Mouse (Mus musculus): ENCODE measurements around the gene Gnai1. TPM values are rescaled to one million over a fixed set of nuclear protein-coding genes. Genes with fewer than 3 reads are reported as not detected.
"Not testable (repeated sequence)": the region's sequence is repeated elsewhere in the genome, so short reads cannot be mapped to it uniquely, and the experiment has no call there.

Gene Gnai1
- polyA plus RNA-seq, 1 experiment from 2014 or later: 33.4 TPM

DNA sequence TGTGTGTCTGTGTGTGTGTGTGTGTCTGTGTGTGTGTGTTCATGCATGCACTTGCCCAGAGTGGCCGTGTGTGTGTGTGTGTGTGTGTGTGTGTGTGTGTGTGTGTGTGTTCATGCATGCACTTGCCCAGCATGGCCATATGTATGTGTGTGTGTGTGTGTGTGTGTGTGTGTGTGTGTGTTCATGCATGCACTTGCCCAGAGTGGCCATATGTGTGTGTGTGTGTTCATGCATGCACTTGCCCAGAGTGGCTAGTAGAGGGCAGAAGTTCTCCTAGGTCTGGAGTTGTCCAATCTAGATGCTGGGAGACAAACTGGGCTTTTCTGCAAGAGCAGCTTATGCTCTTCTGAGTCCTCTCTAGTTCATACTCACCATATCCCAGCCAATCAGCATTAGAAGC is 18.3 kb downstream of the Gnai1 start:
- H3K9ac ChIP-seq, H3K36me3 ChIP-seq, H3K27ac ChIP-seq, H3K4me1 ChIP-seq, H3K9me3 ChIP-seq, H3K27me3 ChIP-seq, H3K4me3 ChIP-seq, H3K4me2 ChIP-seq: not testable (repeated sequence)
- ATAC-seq (ENCODE audit: insufficient number of reproducible peaks, insufficient read depth, low FRiP score, low TSS enrichment, low read depth): peak; percentile 37; the same call in 1 of the 2 replicates
- WGBS: 79% methylated on average over 1 of the region's 1 CpGs

DNA sequence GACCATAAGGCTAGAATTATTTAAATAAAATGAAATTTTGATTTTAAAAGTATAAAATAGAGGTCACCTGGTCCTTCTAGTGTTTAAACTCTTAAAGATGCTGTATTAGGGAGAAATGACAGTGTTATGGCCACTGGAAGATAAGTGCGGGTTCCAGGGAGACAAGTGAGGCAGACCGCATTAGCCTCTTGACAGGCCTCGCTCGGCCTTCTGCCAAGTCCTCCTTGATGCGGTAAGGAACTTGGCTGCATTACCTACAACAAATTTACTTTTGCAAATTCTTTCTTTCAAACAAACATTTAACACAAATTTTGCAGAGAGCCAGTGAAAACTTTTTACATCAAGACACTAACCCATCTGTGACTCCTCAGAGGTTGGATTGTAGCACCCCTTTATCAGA is 27.9 kb downstream of the Gnai1 start:
- Histone ChIP-seq H3K9ac (no peak overlapping the region), H3K4me1 (no peaks in the 10 kb centered on the region), H3K9me3 (no peaks in the 10 kb centered on the region), H3K36me3 (no peaks in the 10 kb centered on the region), H3K4me3 (no peak overlapping the region), H3K27me3 (no peaks in the 10 kb centered on the region), H3K27ac (no peak overlapping the region), H3K4me2 (no peak overlapping the region)
- WGBS: 92% methylated on average over 5 of the region's 5 CpGs
- no peak for ATAC-seq (ENCODE audit: insufficient number of reproducible peaks, insufficient read depth, low FRiP score, low TSS enrichment, low read depth)

DNA sequence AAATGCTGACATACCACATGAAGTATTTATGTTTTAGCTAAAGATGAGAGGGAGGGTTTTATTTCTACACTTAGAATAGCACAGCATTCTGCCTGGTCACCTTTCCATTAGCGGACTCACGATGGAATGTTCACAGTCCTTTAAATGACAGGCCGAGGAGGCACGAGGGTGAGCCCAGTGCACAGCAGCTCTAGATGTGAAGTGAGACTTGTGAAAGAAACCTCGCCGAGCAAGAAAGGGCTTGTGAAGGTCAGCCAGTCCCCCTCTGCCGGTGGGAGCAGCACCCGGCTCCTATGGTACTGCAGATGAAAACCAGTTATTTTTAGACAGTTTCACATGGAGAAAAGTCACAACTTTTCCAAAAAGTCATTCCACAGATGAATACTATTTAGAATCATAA is 29.4 kb downstream of the Gnai1 start:
- H3K27me3 ChIP-seq: no peaks in the 10 kb centered on the region
- no peak overlapping the region for H3K4me3 ChIP-seq
- no peak overlapping the region for H3K4me2 ChIP-seq
- H3K9ac ChIP-seq: no peak overlapping the region
- 52% methylated on average over 8 of the region's 8 CpGs for WGBS
- H3K4me1 ChIP-seq: no peaks in the 10 kb centered on the region
- H3K36me3 ChIP-seq: no peaks in the 10 kb centered on the region
- no peak overlapping the region for H3K27ac ChIP-seq
- no peak for ATAC-seq (ENCODE audit: insufficient number of reproducible peaks, insufficient read depth, low FRiP score, low TSS enrichment, low read depth)
- H3K9me3 ChIP-seq: no peaks in the 10 kb centered on the region

DNA sequence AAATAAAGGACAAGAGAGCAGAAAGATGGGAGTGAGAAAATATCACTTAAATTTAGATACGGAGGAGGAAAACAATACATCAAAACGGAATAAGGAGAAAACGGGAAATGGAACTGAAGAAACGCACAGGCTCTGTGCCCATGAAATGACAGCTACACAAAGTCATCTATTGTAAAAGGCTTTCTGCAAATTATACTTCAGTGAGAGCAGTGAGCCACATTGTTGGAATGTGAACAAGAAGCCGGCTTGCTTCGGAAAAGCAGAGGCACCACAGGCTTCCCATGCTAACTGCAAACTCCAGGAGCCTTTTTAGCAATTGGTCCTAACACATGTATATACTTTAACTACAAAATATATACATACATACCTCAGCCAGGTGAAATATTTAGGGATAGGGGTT is 34.0 kb downstream of the Gnai1 start:
- H3K27ac ChIP-seq: no peak overlapping the region
- H3K4me1 ChIP-seq: no peaks in the 10 kb centered on the region
- H3K27me3 ChIP-seq: no peaks in the 10 kb centered on the region
- no peak overlapping the region for H3K4me3 ChIP-seq
- no peak for ATAC-seq (ENCODE audit: insufficient number of reproducible peaks, insufficient read depth, low FRiP score, low TSS enrichment, low read depth)
- H3K9ac ChIP-seq: no peak overlapping the region
- H3K36me3 ChIP-seq: no peaks in the 10 kb centered on the region
- WGBS: 76% methylated on average over 6 of the region's 6 CpGs
- H3K9me3 ChIP-seq: no peaks in the 10 kb centered on the region
- no peak overlapping the region for H3K4me2 ChIP-seq

DNA sequence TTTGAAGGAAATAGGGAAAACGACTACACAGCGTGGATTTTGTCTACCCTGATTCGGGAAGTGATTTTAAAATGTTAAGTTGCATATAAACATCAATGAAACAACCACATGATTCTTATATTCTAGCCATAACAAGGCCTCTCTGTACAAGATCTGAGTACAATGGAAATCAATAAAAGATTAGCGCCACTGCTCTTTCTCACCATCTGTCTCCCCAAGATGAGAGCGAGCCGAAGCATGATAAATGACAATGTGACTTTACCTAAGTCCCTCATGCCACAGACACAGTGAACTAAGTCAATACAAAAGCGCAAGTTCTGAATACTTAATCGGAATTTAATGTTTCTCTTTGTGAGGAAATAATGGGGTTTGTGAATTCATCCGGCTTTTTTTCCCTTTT is 36.6 kb downstream of the Gnai1 start:
- no peak for ATAC-seq (ENCODE audit: insufficient number of reproducible peaks, insufficient read depth, low FRiP score, low TSS enrichment, low read depth)
- no peaks in the 10 kb centered on the region for H3K4me1 ChIP-seq

DNA sequence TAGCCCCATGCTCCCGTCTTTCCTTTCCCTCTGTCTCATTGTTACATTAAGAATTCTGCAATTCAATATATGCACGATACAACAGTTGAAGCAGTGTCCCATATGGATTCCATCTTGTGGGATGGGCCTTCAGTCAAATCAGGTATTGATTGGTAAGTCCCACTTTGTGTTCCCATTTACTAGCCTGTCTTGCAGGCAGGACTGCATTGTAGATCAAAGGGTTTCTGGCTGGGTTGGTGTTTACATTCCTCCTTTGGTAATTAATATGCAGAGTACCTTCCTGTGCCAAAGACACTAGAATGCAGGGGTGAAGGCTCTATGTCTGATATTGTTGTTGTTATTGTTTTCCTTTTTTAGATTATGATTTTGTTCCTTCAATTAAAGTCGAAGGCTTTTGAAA is 38.5 kb downstream of the Gnai1 start:
- no peak overlapping the region for H3K4me3 ChIP-seq
- WGBS: 66% methylated on average over 3 of the region's 3 CpGs
- H3K36me3 ChIP-seq: no peaks in the 10 kb centered on the region
- ATAC-seq (ENCODE audit: insufficient number of reproducible peaks, insufficient read depth, low FRiP score, low TSS enrichment, low read depth): no peak
- H3K27ac ChIP-seq: no peak overlapping the region
- H3K9me3 ChIP-seq: no peaks in the 10 kb centered on the region
- no peak overlapping the region for H3K4me2 ChIP-seq
- H3K27me3 ChIP-seq: no peaks in the 10 kb centered on the region
- H3K9ac ChIP-seq: no peak overlapping the region
- no peaks in the 10 kb centered on the region for H3K4me1 ChIP-seq

More for the DNA sequence above, 36.6 kb downstream of the Gnai1 start:
- no peak overlapping the region for H3K27ac ChIP-seq
- 88% methylated on average over 9 of the region's 9 CpGs for WGBS
- H3K9ac ChIP-seq: no peak overlapping the region
- no peaks in the 10 kb centered on the region for H3K27me3 ChIP-seq
- no peaks in the 10 kb centered on the region for H3K36me3 ChIP-seq
- H3K4me2 ChIP-seq: no peak overlapping the region
- H3K4me3 ChIP-seq: no peak overlapping the region
- H3K9me3 ChIP-seq: no peaks in the 10 kb centered on the region

DNA sequence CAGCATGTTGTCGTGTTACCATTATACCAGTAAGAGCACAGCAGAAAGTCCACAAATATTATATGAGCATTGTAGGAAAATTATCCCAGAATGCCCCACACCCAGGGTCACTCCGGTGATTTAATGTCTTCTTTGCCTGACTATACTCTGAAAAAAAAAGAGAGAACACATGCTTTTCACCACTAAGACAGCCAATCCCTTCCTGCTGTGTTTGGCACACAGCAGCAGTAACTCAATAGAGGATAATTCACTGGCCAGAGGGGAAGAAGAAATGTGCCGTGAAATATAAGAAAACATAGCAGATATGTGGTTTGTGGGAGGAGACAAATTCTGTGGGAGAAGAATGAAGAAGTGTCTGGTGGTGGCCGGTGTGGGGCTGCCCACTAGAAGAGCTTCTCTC is 41.3 kb downstream of the Gnai1 start:
- Histone ChIP-seq H3K9me3 (no peaks in the 10 kb centered on the region), H3K27ac (no peak overlapping the region)
- 68% methylated on average over 4 of the region's 4 CpGs for WGBS

DNA sequence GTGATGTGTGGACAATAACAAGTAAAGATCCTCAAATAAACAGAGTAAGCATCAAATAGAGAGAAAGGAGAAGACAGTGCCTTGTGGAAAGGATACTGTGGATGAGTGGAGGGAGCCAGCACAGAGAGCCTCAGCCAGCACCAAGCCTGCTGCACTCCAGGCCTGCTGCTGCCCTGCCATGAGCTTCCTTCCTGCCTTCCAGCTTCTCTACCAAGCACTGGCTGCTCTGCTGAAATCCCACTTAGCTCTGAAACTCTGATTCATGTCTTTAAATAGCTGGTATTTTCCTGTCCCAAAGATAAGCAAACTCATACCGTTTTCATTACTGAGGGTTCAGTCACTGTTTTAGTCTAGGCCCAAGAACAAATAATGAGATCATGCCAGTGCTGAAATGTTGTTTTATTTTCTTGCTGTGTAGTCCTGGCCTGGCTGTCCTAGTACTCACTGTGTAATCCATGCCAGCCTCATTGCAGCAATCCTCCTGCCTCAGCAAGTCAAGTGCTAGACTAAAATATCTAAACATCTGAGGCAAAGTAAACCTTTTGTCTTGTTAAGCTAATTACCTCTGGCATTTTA is 52.8 kb downstream of the Gnai1 start:
- Histone ChIP-seq H3K36me3 (peaks cover 5% of the 10 kb centered on the region; the same call in 1 of the 2 replicates), H3K4me1 (no peaks in the 10 kb centered on the region), H3K9me3 (no peaks in the 10 kb centered on the region), H3K27ac (no peak overlapping the region), H3K4me3 (no peak overlapping the region), H3K27me3 (no peaks in the 10 kb centered on the region), H3K9ac (no peak overlapping the region), H3K4me2 (no peak overlapping the region)
- ATAC-seq (ENCODE audit: insufficient number of reproducible peaks, insufficient read depth, low FRiP score, low TSS enrichment, low read depth): no peak
- WGBS: 57% methylated on average over 1 of the region's 1 CpGs

More for the DNA sequence above, 41.3 kb downstream of the Gnai1 start:
- H3K27me3 ChIP-seq: no peaks in the 10 kb centered on the region
- ATAC-seq (ENCODE audit: insufficient number of reproducible peaks, insufficient read depth, low FRiP score, low TSS enrichment, low read depth): no peak
- no peak overlapping the region for H3K4me2 ChIP-seq
- no peaks in the 10 kb centered on the region for H3K4me1 ChIP-seq
- no peak overlapping the region for H3K9ac ChIP-seq
- H3K4me3 ChIP-seq: no peak overlapping the region
- no peaks in the 10 kb centered on the region for H3K36me3 ChIP-seq

DNA sequence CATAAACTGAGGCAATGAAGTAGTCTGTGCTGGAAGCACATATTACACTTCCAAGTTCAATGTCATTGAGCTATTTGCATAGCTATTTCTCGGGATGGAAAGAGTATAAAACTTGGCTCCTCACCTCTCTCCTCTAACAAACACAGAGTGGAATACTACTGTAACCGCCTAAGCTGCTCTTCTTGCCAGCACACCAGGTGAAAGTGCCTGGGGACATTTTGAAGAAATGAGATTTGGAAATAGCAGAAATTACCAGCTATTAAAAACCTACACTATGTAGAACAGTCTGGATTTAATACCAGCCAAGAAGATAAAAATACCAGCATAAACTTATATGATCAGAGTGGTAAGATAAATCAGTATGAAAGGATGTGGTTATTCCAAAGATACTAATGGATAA is 63.6 kb downstream of the Gnai1 start:
- Histone ChIP-seq H3K4me1 (no peaks in the 10 kb centered on the region), H3K4me2 (no peak overlapping the region), H3K9me3 (no peaks in the 10 kb centered on the region), H3K36me3 (no peaks in the 10 kb centered on the region), H3K9ac (no peak overlapping the region), H3K27ac (no peak overlapping the region), H3K4me3 (no peak overlapping the region), H3K27me3 (no peaks in the 10 kb centered on the region)
- WGBS: 71% methylated on average over 2 of the region's 2 CpGs
- ATAC-seq (ENCODE audit: insufficient number of reproducible peaks, insufficient read depth, low FRiP score, low TSS enrichment, low read depth): no peak

DNA sequence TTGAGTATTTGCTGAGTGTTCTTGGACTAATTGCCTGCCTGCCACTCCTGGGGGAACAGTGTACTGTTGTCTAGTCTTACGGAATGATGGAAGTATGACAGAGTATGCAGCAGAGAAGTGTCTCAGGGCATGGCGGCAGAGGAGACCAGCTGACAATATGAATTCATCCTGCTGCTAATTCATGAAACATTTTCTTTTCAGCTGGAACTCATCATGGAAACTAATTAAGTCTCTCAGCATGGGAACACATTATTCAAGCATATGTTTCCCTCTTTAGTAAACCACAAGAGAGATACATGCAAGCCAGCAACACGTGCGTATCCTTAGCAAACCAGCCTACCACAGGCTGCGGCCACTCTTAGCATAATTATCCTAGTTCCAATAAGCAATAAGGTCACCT is 67.4 kb downstream of the Gnai1 start:
- 43% methylated on average over 5 of the region's 5 CpGs for WGBS
- Histone ChIP-seq H3K9ac (no peak overlapping the region), H3K27ac (no peak overlapping the region)

DNA sequence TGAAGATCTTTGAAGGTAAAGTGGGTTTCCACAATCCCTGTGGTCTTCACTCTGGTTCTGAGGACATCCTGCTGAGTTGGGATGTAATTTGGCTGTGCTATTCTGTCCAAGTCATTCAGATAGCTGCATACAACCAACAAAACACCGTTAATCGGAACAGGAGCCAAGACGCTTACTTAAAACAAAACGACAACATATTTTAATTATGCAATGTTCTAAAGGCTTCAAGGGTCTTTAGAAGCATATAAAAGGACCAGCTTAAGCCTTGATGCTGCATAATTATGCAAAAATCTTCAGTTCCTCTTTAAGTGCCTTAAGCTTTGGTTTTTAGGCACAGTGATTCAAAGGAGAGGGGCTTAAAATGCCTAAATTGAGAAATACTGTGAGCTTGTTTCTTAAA is 70.6 kb downstream of the Gnai1 start:
- Histone ChIP-seq H3K36me3 (peaks cover 25% of the 10 kb centered on the region), H3K4me2 (no peak overlapping the region), H3K4me3 (no peak overlapping the region), H3K9ac (no peak overlapping the region), H3K4me1 (no peaks in the 10 kb centered on the region), H3K9me3 (peaks cover 6% of the 10 kb centered on the region), H3K27me3 (no peaks in the 10 kb centered on the region), H3K27ac (no peak overlapping the region)
- 70% methylated on average over 4 of the region's 4 CpGs for WGBS
- no peak for ATAC-seq (ENCODE audit: insufficient number of reproducible peaks, insufficient read depth, low FRiP score, low TSS enrichment, low read depth)

More for the DNA sequence above, 67.4 kb downstream of the Gnai1 start:
- ATAC-seq (ENCODE audit: insufficient number of reproducible peaks, insufficient read depth, low FRiP score, low TSS enrichment, low read depth): no peak
- Histone ChIP-seq H3K27me3 (no peaks in the 10 kb centered on the region), H3K4me2 (no peak overlapping the region), H3K4me1 (no peaks in the 10 kb centered on the region), H3K36me3 (peaks cover 9% of the 10 kb centered on the region; the same call in 1 of the 2 replicates), H3K9me3 (no peaks in the 10 kb centered on the region), H3K4me3 (no peak overlapping the region)

DNA sequence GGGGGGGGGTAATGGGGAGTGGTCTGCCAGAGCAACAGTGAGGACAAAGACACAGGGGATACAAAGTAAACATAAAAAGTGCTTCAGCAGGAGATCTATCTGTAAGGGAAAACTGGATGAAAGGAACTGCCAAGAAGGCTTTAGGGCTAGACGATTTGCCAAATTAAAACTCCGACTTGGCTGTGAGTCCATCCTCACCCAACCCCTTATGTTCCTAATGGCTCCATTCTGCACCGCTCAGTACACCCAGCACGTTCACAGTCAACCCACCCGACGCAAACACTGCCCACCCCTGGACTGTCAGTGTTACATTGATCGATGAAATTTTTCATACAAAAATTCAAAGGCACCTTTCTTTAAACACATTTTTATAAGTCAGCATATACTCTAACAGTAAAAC is 71.5 kb downstream of the Gnai1 start:
- Histone ChIP-seq H3K4me2 (no peak overlapping the region), H3K27me3 (no peaks in the 10 kb centered on the region), H3K9me3 (peaks cover 6% of the 10 kb centered on the region), H3K4me3 (no peak overlapping the region), H3K27ac (no peak overlapping the region), H3K36me3 (peaks cover 25% of the 10 kb centered on the region), H3K4me1 (no peaks in the 10 kb centered on the region), H3K9ac (no peak overlapping the region)
- 84% methylated on average over 7 of the region's 7 CpGs for WGBS
- no peak for ATAC-seq (ENCODE audit: insufficient number of reproducible peaks, insufficient read depth, low FRiP score, low TSS enrichment, low read depth)

DNA sequence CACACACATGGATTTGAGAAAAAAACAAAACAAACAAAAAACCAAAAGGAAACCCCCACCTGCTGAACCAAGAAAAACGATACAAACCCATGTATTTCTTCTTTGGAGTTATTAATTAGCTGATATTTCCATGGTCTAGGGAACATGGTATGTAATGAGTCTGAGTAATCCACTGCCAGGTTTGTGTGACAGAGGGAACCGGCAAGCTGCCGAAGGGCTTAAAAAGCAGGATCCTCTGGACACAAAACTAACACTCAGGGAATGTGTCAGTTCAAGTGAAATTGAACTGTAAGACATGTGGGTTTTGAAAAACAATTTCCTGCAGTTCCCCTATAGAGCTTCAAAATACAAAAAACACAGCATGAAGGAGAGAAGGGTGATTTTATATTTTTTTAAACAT is 72.1 kb downstream of the Gnai1 start:
- peaks cover 25% of the 10 kb centered on the region for H3K36me3 ChIP-seq
- no peak for ATAC-seq (ENCODE audit: insufficient number of reproducible peaks, insufficient read depth, low FRiP score, low TSS enrichment, low read depth)
- H3K9me3 ChIP-seq: peaks cover 6% of the 10 kb centered on the region
- WGBS: 87% methylated on average over 3 of the region's 3 CpGs
- no peak overlapping the region for H3K4me2 ChIP-seq
- H3K27ac ChIP-seq: no peak overlapping the region
- no peaks in the 10 kb centered on the region for H3K4me1 ChIP-seq
- no peak overlapping the region for H3K9ac ChIP-seq
- H3K27me3 ChIP-seq: no peaks in the 10 kb centered on the region
- H3K4me3 ChIP-seq: no peak overlapping the region

Data from embryonic facial prominence, embryonic 13.5 days (tissue).